Mouse (Mus musculus) layer of hippocampus, postnatal 36 days (tissue): ENCODE data around the gene Atxn7. TPM values are rescaled to one million over a fixed set of nuclear protein-coding genes. Genes with fewer than 3 reads are reported as not detected.

Source experiments
- total RNA-seq, 2 experiments: library from RNA; stranded (reverse); gene quantifications; 2 replicates each; pipeline ENCODE4 v1.2.3; 2021

The Atxn7 gene
- total RNA-seq, 2 experiments from 2014 or later: 29.0 to 32.6 TPM

Other genes starting within 250 kb of the Atxn7 start
- gene Gm281, start 47.0 kb upstream of the Atxn7 start, total RNA-seq: not detected
- 100 to 1,000 TPM in 1 of 2 experiments, 10 to 100 TPM in 1; 93.8 to 101 TPM for gene Thoc7, start 412 bp downstream of the Atxn7 start, total RNA-seq
- 100 to 1,000 TPM; 123 to 136 TPM for gene Psmd6, start 159.5 kb downstream of the Atxn7 start, total RNA-seq
- not detected for gene Olfr720, start 225.4 kb downstream of the Atxn7 start, total RNA-seq